Mouse (Mus musculus) B cell, adult (primary cell): Measurements from ENCODE around the gene Gm8882. TPM values are rescaled to one million over a fixed set of nuclear protein-coding genes. Genes with fewer than 3 reads are reported as not detected.

Source experiments
- total RNA-seq: library from RNA; stranded (reverse); gene quantifications from 4 replicates; pipeline ENCODE4 v1.2.4, GENCODE M21; 2023; ENCODE audit not compliant: inconsistent age

The Gm8882 gene
- not detected in 4 replicates for total RNA-seq

GRCm38 (mm10) chr6:132364034-132364433 lies at the start of gene Gm8882:
TSS of gene Gm8882 (minus strand) at chr6:132364134.

GRCm38 (mm10) chr6:132314657-132315056 lies 49.3 kb downstream of the Gm8882 start, which contains the start of gene Prpmp5:
TSS of gene Prpmp5 (minus strand) at chr6:132314757.

Other genes starting within 250 kb of the Gm8882 start
- not detected in 4 replicates for gene Prb1, start 153.6 kb downstream of the Gm8882 start, total RNA-seq
- not detected in 4 replicates for gene Prpmp5, start 49.4 kb downstream of the Gm8882 start, total RNA-seq
- gene Prh1, start 205.7 kb upstream of the Gm8882 start, total RNA-seq = not detected in 4 replicates
- not detected in 4 replicates for gene Prp2, start 231.8 kb upstream of the Gm8882 start, total RNA-seq